Mouse (Mus musculus): ENCODE measurements at regions not wholly inside any gene's neighbourhood (a gene's known extent, or its start where the extent isn't known, plus 50 kb on each side); places are given as distances from the start of the nearest gene placed in this dataset.

DNA sequence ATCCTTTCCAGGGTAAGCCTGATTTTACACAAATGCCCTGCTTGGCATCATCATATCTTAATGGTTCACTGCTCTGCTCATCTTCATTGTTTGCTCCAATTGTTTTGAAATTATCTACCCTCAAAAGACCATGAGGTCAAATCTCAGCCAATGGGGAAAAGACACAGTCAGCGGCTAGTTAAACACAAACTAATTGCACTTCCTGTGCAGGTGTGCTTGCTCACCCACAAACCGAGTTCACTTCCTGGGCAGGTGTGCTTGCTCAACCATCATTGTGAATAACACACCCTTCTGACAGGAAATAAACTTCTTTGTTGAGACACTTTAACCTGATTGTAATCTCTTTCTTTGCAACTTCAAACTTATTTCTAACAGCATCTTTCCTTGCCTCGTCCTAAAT is 75.8 kb upstream of the Ngly1 start:
- DNase-seq (ENCODE audit: low spot score) (no peak), ATAC-seq (ENCODE audit: insufficient number of reproducible peaks, low FRiP score, low TSS enrichment, low read depth) (no peak)
- Histone ChIP-seq H3K27me3 (ENCODE audit: control insufficient read depth, insufficient read depth, low read length) (no peaks in the 10 kb centered on the region), H3K27ac (replicated peaks; ENCODE audit: low read depth, low read length) (no peak overlapping the region), H3K9ac (ENCODE audit: low read length) (no peak overlapping the region), H3K4me1 (ENCODE audit: control insufficient read depth, insufficient read depth, low read length) (no peaks in the 10 kb centered on the region), H3K9me3 (ENCODE audit: control insufficient read depth, low read length) (no peaks in the 10 kb centered on the region), H3K4me3 (ENCODE audit: low read depth, low read length) (no peak overlapping the region), H3K36me3 (ENCODE audit: control insufficient read depth, insufficient read depth, low read length) (no peaks in the 10 kb centered on the region), H3K4me2 (ENCODE audit: low read depth, severe bottlenecking) (no peak overlapping the region)
- WGBS: 74% methylated on average over 3 of the region's 3 CpGs

GRCm38 (mm10) chr14:16178227-16178626 is 70.9 kb upstream of the Ngly1 start:
- no peak overlapping the region for H3K27ac ChIP-seq (replicated peaks; ENCODE audit: low read depth, low read length)
- DNase-seq (ENCODE audit: low spot score): no peak
- H3K27me3 ChIP-seq (ENCODE audit: control insufficient read depth, insufficient read depth, low read length): no peaks in the 10 kb centered on the region
- H3K36me3 ChIP-seq (ENCODE audit: control insufficient read depth, insufficient read depth, low read length): no peaks in the 10 kb centered on the region
- ATAC-seq (ENCODE audit: insufficient number of reproducible peaks, low FRiP score, low TSS enrichment, low read depth): no peak
- WGBS: 87% methylated on average over 3 of the region's 3 CpGs
- no peak overlapping the region for H3K4me3 ChIP-seq (ENCODE audit: low read depth, low read length)
- H3K4me2 ChIP-seq (ENCODE audit: low read depth, severe bottlenecking): no peak overlapping the region
- H3K9ac ChIP-seq (ENCODE audit: low read length): no peak overlapping the region
- no peaks in the 10 kb centered on the region for H3K9me3 ChIP-seq (ENCODE audit: control insufficient read depth, low read length)
- no peaks in the 10 kb centered on the region for H3K4me1 ChIP-seq (ENCODE audit: control insufficient read depth, insufficient read depth, low read length)

DNA sequence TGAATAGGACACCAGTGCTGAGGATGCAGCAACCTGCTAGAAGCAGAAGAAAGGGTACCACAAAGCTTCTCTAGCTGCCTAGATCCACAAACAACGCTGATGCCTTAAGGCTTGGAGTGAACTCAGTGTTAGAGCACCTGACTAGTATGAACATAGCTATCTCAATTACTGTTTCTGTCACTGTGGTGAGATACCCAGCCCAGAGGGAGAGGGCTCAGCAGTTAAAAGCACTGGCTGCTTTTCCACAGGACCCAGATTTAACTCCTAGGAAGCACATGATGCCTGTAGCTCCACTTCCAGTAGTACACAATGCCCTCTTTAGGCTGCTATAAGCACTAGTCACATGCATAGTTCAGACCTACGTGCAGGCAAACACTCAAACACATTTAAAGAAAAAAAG is 67.3 kb upstream of the Ngly1 start:
- Histone ChIP-seq H3K36me3 (ENCODE audit: control insufficient read depth, insufficient read depth, low read length) (no peaks in the 10 kb centered on the region), H3K4me1 (ENCODE audit: control insufficient read depth, insufficient read depth, low read length) (no peaks in the 10 kb centered on the region), H3K9ac (ENCODE audit: low read length) (no peak overlapping the region), H3K27ac (replicated peaks; ENCODE audit: low read depth, low read length) (no peak overlapping the region), H3K4me3 (ENCODE audit: low read depth, low read length) (no peak overlapping the region), H3K9me3 (ENCODE audit: control insufficient read depth, low read length) (no peaks in the 10 kb centered on the region), H3K27me3 (ENCODE audit: control insufficient read depth, insufficient read depth, low read length) (no peaks in the 10 kb centered on the region), H3K4me2 (ENCODE audit: low read depth, severe bottlenecking) (no peak overlapping the region)
- DNase-seq (ENCODE audit: low spot score) (no peak), ATAC-seq (ENCODE audit: insufficient number of reproducible peaks, low FRiP score, low TSS enrichment, low read depth) (no peak)
- 70% methylated on average over 2 of the region's 2 CpGs for WGBS

DNA sequence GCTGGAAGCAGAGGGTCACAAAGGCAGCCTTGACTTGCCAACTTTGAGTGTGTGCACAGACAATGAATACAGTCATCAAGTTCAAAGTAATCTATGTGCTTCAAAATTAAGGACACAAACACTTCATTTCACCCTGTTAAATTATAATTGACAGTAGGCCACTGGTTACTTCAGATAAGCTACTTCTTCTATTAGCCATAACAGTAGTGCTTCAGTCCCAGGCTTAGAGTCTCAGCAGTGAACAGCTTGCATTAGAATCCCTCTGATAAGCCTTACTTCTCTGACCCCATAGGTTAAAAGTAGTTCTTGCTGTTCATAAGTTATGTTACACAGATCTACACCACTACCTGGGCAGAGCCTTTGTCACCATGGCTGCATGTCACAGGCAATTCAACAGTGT is 63.8 kb upstream of the Ngly1 start:
- no peaks in the 10 kb centered on the region for H3K27me3 ChIP-seq (ENCODE audit: control insufficient read depth, insufficient read depth, low read length)
- H3K4me2 ChIP-seq (ENCODE audit: low read depth, severe bottlenecking): no peak overlapping the region
- H3K27ac ChIP-seq (replicated peaks; ENCODE audit: low read depth, low read length): no peak overlapping the region
- no peak overlapping the region for H3K4me3 ChIP-seq (ENCODE audit: low read depth, low read length)
- H3K36me3 ChIP-seq (ENCODE audit: control insufficient read depth, insufficient read depth, low read length): no peaks in the 10 kb centered on the region
- no peak overlapping the region for H3K9ac ChIP-seq (ENCODE audit: low read length)
- DNase-seq (ENCODE audit: low spot score): no peak
- no peaks in the 10 kb centered on the region for H3K9me3 ChIP-seq (ENCODE audit: control insufficient read depth, low read length)
- ATAC-seq (ENCODE audit: insufficient number of reproducible peaks, low FRiP score, low TSS enrichment, low read depth): no peak
- H3K4me1 ChIP-seq (ENCODE audit: control insufficient read depth, insufficient read depth, low read length): no peaks in the 10 kb centered on the region
